Mouse (Mus musculus): ENCODE data around the gene Slc8a3.
"Not testable (repeated sequence)": the region's sequence is repeated elsewhere in the genome, so short reads cannot be mapped to it uniquely, and the experiment has no call there.

Gene Slc8a3

DNA sequence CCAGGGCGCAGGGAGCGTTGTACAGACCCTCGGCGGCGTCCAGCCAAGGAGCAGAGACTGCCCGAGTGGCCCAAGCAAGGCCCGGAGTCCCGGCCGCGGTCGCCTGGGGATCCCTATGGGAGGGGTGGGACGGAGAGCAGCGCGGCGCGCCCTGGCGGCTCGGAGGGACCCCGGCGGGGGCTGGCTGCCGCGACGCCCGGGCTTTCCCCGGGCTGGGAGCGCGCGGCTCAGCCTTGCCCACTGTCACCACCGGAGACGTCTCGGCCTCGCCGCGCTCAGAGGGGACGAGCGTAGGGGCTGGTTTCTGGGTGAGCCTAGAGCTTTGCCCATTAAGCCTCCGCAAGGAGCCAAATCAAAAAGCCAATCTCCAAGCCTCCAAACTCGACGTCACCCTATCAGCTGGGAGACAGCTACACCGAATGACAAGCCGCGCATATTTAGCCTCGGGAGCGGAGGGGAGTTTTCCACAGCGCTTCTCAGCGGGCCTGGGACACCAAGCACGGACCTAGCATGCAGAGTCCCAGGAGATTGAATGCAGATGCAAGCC lies at the start of gene Slc8a3:
Gene Slc8a3 (minus strand): TSS at position 306 of the 547 bp plus-strand sequence.
- peak; percentile 36 for DNase-seq (ENCODE audit: low read depth, low spot score)

DNA sequence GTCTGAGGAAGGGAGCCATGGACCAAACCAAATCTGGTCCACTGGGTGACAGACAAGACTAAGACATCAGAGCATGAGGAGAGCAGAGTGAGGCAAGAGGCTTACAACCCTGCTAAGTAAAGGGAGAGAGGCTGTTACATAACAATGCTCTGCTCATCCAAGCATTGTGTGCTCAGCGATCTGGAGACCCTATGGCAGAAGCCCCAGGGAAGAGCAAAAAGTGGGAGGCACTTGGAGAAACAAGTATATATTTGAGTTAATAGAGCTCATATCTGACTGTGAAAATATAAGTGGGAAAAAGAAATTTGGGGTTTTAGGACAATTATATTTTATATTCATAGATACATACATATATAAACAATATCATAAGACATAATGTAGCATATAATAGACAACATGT lies 46.4 kb upstream of the Slc8a3 start, which contains the start of gene Gm4787:
Gene Gm4787 (minus strand): TSS at position 101 of the 400 bp plus-strand sequence.
- not testable (repeated sequence) for DNase-seq (ENCODE audit: low read depth, low spot score)

DNA sequence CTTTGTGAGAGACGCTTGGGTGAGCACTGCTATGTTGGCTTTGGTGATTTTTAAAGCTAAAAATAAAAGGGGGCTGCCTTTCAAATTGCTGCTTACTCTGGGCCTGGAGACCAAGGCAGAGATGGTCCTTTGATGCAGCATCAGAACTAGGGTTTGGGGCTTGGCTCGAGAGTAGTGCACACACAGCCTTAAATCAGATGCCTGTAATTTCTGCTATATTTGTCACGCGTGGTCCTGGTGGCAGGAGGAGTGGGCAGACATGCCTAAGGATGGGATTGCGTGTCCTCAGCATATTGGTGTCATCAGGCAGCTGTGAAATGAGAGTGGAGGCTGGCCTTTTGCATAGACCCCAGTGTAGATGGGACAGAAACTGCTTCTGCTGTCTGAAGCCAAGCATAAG lies 861 bp upstream of the Slc8a3 start:
- no peak for DNase-seq (ENCODE audit: low read depth, low spot score)

DNA sequence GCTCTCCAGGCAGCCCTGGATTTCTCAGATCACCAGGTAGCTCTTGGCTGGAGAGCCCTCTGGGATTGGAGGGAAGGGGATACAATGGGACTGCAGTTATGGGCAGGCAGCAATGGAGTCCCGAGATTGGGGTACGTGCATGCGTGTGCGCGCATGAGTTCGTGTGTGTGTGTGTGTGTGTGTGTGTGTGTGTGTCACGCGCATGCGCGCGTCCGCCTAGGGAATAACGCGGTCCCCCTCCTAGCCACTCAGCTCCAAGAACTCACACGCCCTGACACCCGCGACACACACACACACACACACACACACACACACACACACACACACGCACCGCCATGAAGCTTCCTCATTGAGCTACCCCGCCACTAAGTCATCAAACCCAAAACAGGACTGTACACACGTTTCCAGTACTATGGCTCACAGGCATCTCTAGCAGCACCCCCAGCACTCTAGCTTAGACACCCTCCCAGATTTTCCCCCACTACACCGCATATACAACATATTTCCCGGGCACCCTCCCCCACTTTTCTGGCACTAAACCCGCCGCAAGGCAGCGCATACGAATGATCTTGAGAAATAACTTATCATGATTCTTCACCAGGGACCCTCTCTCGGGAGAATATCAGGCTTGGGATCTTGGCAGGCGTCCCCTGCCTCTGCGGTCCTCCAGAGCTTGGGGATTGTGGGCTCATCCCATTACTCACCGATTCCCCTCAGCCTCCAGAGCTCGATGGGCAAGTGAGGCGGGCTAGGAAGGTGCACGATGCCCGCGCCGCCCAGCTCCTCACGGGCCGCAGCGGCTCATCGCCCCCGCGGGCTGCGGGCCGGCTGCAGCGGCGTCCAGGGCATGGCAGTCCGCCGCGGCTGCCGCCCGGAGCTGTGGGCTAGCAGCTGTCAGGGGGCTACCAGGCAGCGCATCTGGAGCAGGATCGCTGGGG lies 774 bp downstream of the Slc8a3 start:
- peak; percentile 43 for DNase-seq (ENCODE audit: low read depth, low spot score)

DNA sequence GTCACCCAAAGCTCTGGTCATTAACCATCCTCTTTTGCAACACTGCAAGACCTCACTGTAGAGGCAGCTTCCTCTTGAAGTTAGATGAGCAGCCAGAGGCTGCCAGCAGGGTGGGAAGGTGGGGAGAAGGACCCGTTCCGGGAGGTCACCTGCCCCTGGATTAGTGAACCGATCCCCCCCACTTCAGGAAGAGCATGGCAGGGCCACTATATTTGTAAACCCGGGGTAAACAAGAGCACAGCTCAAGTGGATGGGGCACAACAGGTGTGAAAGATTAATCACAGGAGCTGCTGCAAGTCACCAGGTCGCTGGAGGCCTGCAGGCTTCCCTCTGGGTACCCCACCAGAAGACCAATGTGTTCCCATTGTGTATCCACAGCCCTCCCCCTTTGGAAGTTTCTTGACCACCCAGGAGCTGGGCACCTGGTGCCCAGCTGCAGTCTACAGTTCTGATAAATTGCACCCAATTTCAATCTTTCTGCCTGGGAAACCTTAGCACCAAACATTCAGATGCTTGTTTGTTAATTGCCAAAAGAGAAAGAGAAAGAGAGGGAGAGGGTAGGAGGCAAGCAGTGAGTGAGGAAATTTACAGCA lies 1.8 kb downstream of the Slc8a3 start:
- no peak for DNase-seq (ENCODE audit: low read depth, low spot score)

DNA sequence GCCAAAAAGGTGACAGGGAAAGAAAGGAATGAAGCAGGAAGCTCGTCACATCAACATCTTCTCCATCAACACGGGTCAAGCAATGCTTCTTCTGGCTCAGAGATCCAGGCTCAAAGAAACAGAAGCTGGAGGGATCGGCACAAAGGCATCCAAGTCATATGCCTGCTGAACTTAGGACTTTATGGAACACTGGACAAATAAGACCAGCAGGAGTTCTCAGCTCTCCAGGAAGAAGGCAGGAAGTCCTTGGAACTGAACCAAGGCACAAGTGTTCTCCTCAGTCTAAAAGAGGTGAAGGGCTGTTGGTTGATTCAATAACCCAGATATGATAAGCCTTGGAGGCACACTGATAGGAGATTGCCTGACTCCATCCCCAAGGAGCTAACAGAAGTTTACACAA lies 8.0 kb downstream of the Slc8a3 start:
- no peak for DNase-seq (ENCODE audit: low read depth, low spot score)

DNA sequence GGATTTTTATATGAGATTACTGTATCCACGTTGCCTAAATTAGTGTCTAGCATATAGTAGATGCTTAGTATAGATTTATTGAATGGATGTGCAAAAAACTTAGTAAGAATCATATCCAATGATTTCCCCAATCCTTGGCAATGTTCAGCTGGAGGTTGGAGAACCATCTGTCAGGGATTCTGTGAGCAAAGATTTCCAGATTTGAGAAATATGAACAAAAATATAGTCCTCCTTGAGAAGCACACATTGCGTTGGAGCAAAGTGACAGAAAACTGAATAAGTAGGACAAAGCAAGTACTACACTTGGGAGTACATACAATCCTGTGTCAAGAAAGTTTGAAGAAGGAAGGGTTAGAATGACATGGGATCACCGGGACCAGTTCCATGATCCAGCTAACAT lies 8.9 kb downstream of the Slc8a3 start:
- no peak for DNase-seq (ENCODE audit: low read depth, low spot score)

DNA sequence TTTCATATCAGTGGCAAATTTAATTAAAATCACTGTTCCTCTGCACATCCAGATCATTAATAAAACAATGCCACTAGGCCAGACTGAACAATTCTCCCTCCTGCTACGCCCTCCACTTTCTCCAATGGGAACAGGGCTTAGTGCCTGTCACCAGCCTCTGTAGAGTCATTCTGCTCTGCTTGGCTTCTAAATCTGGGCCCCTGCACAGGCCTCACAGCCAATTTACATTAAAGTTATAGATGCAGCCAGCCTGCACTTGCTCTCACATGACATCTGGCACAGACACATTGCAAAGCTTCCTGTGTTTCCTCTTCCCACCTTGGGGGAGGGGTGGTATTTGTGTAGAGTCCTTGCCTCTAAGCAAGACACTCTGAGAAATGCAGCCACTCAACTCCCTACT lies 12.0 kb downstream of the Slc8a3 start:
- no peak for DNase-seq (ENCODE audit: low read depth, low spot score)

DNA sequence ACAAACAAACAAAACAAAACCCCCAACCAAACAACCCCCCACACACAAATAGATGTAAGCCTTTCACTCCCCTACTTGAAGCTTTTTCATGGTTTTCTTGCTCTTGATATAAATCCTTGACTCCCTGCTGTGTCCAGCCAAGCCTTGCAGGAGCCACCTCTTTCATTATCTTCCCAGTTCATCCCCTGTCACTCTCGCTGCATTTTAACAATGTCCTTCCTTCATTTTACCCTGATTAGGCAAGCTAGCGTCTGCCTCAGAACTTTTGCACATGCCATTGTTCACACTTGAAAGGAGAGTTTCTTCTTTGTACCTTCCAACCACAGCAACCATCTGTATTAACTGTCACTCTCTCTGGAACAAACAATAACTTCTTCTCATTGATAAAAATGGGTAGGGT lies 15.2 kb downstream of the Slc8a3 start:
- no peak for DNase-seq (ENCODE audit: low read depth, low spot score)

DNA sequence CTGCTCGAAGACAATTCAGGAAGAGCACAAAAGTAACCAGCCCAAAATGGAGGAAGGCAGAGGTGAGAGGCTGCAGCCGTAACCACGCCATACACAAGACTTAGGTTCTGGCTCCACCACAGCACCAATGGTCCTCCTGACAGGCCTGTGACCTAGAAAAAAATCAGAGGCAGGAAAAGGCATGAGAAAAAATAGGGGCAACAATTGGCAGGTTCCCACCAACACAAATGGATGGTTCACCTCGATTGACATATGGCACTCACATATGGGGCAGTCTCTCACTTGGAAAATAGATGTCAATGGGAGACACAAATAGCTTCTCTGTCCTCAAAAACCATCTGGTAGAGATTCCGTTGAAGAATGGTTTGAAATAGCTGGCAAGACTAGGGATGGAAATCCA lies 17.0 kb downstream of the Slc8a3 start:
- no peak for DNase-seq (ENCODE audit: low read depth, low spot score)

DNA sequence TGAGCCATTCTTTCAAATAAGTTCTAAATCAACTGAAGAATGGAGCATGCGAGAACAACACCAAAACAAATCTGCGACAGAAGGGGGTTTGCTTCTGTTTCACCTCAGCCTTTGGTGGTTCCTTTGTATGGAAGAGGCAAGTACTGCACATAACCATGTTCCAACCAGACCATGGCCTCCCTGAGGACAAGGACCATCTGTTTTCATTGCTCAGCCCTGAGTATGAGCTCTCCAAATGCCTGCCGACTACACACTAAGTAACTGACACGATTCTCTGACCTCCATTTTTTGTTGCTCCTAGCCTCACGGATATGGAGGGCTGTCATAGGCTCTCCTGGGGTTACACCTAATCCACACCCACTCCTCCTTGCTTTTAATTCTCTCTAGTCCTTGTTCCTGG lies 29.4 kb downstream of the Slc8a3 start:
- no peak for DNase-seq (ENCODE audit: low read depth, low spot score)

DNA sequence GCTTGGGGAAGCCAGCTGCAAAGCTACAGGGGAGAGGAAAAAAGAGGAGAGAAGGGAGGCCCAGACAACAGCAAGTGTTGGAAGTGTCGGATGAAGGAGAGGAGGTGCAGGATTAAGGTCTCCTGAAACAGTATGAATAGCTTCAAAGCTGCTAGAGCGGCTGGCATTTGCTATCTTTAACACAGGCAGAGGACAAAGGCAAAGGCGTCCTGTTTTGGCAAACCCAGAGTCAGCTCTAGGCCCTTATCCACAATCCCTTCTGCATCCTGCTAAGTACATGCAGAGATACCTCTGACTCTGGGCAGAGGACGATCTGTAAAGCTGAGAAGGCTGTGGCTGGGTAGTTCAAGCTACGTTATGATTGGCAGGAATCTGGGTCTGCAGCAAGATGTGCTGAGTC lies 38.4 kb downstream of the Slc8a3 start:
- no peak for DNase-seq (ENCODE audit: low read depth, low spot score)

DNA sequence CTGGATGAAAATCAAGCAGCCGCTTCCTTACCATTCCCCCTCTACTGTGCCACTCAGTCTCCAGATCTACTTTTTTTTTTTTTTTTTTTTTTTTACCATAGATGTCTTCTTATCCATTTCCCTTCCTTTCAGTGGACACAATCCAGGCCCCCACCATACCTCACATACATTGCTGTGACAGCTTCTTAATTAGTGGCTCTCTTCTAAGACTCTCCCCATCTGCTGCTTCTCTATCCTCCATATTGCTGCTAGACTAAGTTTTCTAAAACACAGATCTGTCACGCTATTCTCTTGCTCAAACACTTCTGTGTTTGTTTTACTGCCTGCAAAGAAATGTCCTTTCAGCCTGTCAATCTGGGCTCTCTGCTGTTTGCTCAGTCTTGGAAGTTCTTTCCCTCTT lies 54.9 kb downstream of the Slc8a3 start:
- no peak for DNase-seq (ENCODE audit: low read depth, low spot score)

DNA sequence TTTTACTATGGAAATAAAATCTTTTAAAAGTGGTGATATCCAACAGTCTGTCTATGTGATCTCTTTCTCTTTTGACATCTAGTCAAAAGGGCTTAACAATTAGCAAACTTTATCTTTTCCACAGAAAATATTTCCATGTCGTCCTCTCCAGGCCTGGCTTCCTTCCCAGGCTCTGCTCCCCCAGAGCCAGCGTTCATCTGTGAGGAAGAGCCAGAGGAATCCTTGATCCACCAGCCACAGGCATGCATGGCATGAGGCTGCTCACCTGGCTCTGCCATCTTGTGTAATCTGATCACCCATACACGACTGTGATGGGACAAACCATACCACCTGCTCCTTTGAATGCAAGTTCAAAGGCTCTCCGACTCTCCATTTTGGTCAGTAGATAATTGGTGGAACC lies 58.4 kb downstream of the Slc8a3 start:
- DNase-seq (ENCODE audit: low read depth, low spot score) = no peak

DNA sequence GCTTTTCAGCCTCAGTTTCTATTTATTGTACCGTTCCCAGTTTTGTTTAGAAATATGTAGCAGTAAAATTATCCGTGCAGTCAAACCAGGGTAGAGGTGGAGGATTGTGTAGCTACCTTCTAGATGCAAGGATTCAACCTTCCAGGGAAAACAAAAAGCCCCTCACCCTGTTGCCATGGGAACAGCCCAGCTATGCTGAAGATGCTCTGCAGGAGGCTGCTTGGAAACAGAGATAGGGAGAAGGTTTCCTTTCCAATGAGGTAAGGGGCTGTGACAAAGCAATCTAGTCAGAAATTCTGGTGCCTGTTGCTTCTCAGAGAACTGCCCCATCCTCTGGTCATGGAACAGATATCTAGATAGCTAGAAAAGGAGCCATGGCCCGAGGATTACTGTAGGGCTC lies 59.6 kb downstream of the Slc8a3 start:
- no peak for DNase-seq (ENCODE audit: low read depth, low spot score)

DNA sequence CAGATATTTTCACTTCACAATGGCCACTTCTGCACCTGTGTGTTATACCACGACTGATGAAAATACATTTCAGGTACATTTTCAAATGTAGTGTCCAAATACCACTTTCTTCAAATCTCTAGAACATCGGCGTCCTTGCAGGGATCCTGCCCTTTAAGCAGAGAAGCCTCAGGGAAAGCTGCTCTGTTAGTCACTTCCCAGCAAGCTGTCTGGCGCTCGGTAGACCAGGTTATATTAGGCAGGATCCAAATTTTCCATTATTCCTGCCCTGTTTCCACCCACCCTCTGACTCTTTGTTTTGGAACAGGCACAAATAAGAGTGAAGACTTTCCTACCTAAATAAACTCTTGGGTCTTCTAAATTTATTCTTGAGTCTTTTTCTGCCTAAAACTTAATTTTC lies 63.7 kb downstream of the Slc8a3 start:
- DNase-seq (ENCODE audit: low read depth, low spot score) = no peak

DNA sequence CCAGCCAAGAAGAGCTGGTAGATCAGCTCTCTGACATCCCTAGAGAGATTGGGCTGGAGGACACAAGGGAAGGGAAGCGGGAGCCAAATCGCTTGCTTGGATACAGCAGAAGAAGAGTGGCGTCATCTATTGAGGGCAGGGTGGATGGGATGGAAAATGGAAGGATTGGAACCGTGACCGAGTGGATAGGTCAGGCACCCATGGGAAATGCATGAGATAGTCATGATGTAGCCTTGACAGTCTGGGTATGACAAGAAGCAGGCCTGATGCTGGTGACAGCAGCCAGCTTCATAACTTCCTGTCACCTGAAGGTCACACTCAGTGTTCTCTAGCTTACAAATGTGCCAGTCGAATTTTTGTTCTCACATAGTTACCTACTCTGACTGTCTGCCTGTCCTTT lies 70.2 kb downstream of the Slc8a3 start:
- DNase-seq (ENCODE audit: low read depth, low spot score) = no peak

DNA sequence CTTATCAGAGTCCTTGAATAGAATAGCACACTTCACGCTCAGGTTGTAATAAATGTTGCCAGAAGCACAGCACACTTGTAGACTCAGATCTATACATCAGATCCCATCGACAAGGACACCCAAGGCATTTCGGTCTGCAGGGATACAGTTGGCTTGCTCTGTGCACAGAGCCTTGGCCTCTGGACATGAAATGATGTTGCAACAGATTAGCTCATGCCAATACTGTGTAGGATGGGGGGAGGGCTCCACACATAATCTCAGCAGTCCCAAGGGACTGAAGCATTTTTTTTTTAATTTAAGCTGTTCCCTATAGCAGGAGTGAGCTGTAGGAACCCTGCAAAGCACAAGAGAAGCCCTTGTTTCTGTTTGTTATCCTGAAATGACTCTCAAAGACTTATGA lies 74.8 kb downstream of the Slc8a3 start:
- DNase-seq (ENCODE audit: low read depth, low spot score) = no peak

DNA sequence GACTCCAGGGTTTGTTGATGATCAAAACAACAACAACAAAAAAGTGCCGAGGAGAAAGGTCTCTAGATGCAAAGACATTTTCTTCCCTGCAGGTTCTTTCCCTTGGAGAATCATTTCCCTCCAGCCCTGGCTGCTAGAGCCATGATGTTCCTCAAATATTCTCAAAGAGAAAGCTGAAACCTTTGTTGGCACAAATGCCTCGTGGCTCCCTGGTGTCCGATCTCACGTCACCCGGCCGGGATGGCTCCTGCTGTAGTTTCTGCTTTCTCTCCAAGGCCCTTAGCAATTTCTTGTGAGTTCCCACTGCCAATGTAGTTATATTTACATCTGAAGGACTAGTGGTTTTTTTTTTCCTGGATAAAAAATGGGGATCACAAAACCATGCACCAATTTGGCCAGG lies 87.6 kb downstream of the Slc8a3 start:
- DNase-seq (ENCODE audit: low read depth, low spot score) = no peak

DNA sequence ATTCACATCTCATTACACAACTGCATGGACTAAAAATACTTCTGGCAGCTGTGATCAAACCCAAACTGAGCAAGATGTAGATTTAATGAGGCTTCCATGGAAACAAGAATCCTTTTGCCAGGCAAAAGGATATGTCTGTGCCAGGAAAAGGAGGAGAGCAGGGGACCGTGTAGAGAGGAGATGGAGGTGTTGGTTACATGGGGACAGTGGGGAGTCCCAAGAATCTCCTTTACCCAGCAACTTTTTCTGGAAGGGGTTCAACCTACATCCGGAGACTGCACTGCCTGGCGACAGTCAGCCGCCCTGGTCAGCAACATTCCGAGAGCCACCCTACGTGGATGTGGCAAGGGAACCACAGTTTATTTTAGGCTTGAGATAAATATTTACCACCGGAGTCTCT lies 88.0 kb downstream of the Slc8a3 start:
- DNase-seq (ENCODE audit: low read depth, low spot score) = no peak

DNA sequence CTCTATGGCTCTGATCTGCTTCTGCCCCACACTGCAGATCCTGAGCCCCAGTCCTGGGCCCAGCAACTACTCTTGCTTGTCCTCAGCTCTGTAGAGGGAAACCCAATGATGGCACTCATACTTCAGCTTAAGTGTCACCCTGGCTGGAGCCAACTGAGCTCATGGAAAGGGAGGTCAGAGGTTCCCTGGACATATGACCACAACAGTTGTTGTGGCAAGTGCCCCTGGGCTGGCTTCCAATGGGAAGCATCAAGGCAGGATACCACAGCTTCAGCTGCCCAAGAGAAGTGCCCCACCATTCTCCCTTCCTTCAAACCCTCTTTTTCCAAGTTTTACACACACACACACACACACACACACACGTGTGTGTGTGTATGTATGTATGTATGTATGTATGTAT lies 88.5 kb downstream of the Slc8a3 start:
- DNase-seq (ENCODE audit: low read depth, low spot score) = no peak

DNA sequence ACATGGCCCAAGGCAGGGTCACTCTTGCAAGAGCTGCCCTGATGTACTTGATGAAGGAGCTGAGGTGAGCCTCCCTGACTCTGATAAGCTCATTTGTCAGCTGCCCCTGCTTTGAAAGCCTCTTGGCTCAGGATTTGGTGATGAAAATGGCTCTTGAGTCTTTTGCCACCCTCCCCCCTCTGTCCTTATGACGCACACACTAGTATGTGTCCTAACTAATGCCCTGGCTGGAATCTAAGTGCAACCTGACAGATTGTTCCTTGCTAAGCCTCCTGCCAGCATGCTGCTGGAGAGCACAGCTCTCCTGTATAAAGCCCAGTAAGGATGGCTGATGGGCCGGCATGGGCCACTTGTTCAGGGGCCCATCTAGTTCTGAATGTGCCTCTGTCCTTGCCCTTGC lies 91.3 kb downstream of the Slc8a3 start:
- peak; percentile 50 for DNase-seq (ENCODE audit: low read depth, low spot score)

DNA sequence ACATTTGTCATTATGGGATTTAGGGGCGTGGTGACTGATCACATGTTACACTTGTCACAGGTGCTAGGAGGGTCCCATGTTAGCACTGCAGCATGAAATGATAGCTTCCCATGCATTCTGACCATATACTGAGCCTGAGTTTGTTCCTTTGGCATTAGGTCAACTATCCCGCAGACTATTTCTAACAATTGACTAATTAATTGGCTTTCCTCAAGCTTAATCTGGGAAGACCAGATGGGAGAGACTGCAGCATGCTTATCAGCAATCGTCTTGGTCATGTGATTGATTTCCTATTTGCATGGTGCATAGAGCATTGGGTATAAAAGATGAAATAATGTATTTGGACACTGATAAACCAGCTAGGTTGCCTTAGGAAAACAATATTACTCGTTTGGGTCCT lies 91.9 kb downstream of the Slc8a3 start:
- no peak for DNase-seq (ENCODE audit: low read depth, low spot score)

All from retina, adult 2 months (tissue).